Mouse (Mus musculus): ENCODE measurements at regions not wholly inside any gene's neighbourhood (a gene's known extent, or its start where the extent isn't known, plus 50 kb on each side); places are given as distances from the start of the nearest gene placed in this dataset.
A peak's percentile ranks its signal among the peaks of the same experiment; 100 is the strongest.

GRCm38 (mm10) chr15:5506848-5507544 is 263.0 kb upstream of the Ptger4 start:
- DNase-seq (ENCODE audit: inconsistent age in 2 of 2, low spot score in 1 of 2), result no peak

DNA sequence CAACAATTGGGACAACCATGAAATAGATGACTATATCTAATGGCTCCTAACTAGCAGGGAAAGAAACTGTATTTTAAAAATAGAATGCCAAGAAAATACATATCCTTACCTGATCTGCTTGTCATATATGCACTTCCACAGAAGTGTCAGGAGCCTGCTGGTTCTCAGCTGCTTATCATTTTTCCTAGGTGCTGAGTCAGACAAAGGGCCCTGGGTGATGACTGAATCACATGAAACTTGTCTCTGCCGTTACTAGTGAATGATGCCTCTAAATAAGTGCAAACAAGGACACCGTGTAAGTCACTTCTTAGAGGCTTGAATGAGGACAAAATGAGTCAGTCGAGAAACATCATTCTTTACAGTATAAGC is 263.5 kb upstream of the Ptger4 start:
- DNase-seq (ENCODE audit: inconsistent age in 2 of 2, low spot score in 1 of 2), result peak in 1 of 2 experiments; percentile 40

DNA sequence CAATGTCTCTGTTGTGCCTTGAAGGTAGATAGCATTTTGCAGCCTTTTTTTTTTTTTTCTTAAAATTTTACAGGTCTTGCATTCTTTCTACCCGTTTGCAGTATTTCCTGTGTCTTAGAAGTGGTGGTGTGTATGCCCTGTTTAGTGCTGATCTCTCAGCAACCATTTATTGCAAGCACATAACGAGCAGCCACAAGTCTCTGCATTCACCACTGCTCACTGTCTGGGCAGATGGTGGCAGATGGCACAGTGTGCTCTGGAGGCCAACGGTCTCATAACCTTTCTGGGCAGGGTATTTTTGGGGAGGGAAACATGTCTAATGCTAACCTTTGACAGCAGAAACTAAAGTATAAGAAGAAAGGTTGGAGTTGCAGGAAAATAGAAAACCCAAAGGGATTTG is 266.1 kb upstream of the Ptger4 start:
- DNase-seq (ENCODE audit: inconsistent age in 2 of 2, low spot score in 1 of 2), result no peak

DNA sequence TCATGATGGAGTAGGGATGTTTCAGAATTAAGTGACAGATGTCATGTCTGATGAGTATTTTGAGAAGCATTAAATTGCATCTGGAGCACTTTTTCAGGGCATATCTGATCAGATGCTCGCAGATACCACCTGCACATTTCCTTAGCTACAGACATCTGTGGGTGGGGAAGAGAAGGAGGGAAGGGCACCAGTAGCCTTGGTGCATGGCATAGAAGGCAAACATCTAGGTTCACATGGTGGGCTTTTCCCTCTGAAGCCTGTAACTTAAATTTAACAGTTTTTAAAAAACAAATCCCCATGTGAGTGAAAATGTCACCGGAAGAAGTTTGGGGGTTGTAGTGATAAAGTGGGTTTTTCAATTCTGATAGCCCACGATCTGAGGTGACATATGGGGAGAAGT is 267.1 kb upstream of the Ptger4 start:
- no peak for DNase-seq (ENCODE audit: inconsistent age in 2 of 2, low spot score in 1 of 2)

DNA sequence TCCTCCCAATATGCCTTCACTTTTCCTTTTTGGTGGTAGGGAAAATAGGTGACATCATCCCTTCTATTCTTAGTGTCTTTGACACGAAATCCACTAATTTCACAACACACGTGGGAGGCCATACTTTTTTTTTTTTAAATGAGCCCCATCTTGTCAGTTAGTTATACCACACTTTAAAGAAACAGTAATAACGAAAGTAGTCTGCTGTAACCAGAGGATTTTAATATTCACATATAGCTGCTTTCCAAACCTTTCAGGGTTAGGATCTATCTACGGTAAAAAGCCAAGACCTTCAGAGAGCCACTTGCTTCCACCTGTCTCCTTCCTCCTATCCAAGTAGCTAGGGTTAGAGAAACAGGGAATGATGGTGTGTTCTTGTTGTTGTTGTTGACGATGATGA is 268.6 kb upstream of the Ptger4 start:
- DNase-seq (ENCODE audit: inconsistent age in 2 of 2, low spot score in 1 of 2), result no peak

GRCm38 (mm10) chr15:5513146-5513545 is 269.2 kb upstream of the Ptger4 start:
- DNase-seq (ENCODE audit: inconsistent age in 2 of 2, low spot score in 1 of 2), result no peak

- DNase-seq (ENCODE audit: inconsistent age in 2 of 2, low spot score in 1 of 2), result no peak
Observed at GRCm38 (mm10) chr15:5514217-5514616, 270.2 kb upstream of the Ptger4 start.

GRCm38 (mm10) chr15:5517244-5517966 is 273.4 kb upstream of the Ptger4 start:
- peak in 1 of 2 experiments; percentile 25 for DNase-seq (ENCODE audit: inconsistent age in 2 of 2, low spot score in 1 of 2)

GRCm38 (mm10) chr15:5519552-5519951 is 275.6 kb upstream of the Ptger4 start:
- DNase-seq (ENCODE audit: inconsistent age in 2 of 2, low spot score in 1 of 2), result no peak

- no peak for DNase-seq (ENCODE audit: inconsistent age in 2 of 2, low spot score in 1 of 2)
Observed at GRCm38 (mm10) chr15:5519997-5520396, 276.0 kb upstream of the Ptger4 start.

DNA sequence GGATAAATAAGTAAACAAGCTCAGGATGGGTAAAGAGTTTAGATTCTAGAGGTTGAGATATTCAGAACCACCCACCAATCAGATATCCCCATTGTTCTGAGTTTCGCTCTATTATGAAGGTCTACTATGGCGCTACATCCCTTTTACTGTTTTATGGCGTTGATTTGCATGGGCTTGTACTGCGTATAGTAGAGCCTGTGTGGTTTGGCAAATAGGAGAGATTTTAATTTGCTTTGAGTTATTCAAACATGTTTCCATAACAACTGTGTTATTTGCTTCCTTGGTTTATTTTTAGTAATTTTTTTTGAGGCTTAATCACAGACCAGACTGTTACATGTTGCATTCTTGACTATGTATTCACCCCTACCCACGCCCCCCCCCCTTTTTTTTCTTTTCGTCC is 284.6 kb upstream of the Ptger4 start:
- DNase-seq (ENCODE audit: inconsistent age in 2 of 2, low spot score in 1 of 2), result no peak

GRCm38 (mm10) chr15:5533656-5534055 is 289.7 kb upstream of the Ptger4 start:
- no peak for DNase-seq (ENCODE audit: inconsistent age in 2 of 2, low spot score in 1 of 2)

DNA sequence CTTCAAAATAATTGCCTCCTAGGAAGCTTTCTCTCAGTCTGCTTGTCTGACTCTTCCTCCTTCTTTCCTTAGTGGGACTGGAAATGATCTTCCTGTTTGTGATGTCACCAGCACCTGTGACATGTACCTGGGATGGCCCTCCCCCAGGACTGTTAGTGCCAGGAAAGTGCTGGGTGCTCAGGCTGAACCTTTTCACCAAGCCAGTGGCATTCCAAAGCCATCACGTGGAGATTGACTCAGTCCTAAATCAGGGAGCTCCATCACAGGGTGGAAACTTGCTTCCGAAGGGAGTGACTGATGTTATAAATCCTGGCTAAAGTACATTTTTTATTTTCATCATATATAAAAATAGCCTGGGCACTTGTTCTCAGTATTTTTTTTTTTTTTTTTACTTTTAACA is 293.4 kb upstream of the Ptger4 start:
- DNase-seq (ENCODE audit: inconsistent age in 2 of 2, low spot score in 1 of 2), result no peak

- peak in 1 of 2 experiments; percentile 38 for DNase-seq (ENCODE audit: inconsistent age in 2 of 2, low spot score in 1 of 2)
Observed at GRCm38 (mm10) chr15:5539301-5539928, 295.4 kb upstream of the Ptger4 start.

GRCm38 (mm10) chr15:5554526-5554925 is 310.5 kb upstream of the Ptger4 start:
- no peak for DNase-seq (ENCODE audit: inconsistent age in 2 of 2, low spot score in 1 of 2)

DNA sequence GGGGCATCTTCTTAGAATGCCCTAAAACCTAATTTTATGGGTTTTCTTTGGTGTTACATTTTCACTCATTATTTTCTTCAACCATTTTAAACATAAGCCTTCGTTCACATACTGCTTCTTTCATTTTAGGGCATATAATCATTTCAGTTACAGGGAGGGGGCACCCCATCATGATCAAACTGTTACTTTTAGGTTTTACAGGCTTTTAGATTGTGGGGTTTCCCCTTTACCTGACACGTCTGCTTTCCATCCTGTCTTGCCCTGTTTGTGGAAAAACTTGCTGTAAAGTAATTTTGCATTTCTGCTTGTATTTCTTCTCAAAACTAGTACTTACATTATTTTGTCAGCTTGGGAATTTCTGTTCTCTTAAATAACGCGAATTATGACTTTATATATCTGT is 310.9 kb upstream of the Ptger4 start:
- no peak for DNase-seq (ENCODE audit: inconsistent age in 2 of 2, low spot score in 1 of 2)

DNA sequence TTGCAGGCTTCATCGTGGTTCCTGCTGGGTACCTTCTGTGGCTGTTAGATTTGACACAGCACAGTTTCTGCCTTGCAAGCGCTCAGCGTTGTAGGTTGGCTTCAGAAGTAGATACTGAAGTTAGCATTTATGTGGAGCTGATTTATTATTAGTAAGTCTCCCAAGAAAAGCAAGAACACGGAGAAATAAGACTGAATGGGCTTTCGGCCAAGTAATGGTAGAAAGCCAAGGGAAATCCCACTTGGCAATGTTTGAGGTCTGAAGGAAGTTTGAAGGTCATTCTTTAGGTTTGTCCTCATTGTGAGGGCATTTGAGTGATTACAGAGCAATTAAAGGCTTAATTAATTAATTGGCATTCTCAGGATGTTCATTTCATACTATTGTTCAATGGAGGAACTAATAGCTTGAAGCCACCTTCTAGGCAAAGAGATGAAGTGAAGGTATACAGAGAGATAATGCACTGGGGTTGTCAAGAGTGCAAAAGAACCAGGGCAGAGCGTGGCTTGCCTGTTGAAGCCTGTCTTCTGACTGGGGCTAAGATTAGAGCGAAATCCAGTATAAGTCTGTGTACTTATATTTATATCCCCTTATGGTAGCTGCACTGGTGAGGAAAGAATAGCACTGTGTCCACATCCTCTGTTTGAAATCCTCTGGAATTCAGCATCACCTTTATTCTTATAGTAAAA is 311.5 kb upstream of the Ptger4 start:
- DNase-seq (ENCODE audit: inconsistent age in 2 of 2, low spot score in 1 of 2), result peak in 1 of 2 experiments; percentile 40

DNA sequence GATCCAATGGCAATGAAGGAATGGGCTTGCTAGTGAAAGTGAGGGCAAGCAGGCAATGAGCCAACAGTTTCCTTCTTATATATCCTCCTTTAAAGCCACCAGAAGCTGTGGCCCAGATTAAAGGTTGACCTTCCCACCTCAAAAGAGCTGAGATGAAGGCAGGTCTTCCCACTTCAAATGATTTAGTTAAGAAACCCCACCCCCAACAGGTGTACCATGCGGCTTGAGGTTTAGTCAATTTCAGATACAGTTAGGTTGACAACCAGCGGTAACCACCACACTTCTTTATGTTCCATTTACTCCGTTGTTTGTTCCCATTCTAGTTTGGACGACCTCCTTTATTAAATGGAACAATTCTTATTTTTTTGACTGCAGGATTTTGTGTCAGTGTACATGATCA is 317.8 kb upstream of the Ptger4 start:
- DNase-seq (ENCODE audit: inconsistent age in 2 of 2, low spot score in 1 of 2), result no peak

GRCm38 (mm10) chr15:5574366-5574765 is 330.4 kb upstream of the Ptger4 start:
- no peak for DNase-seq (ENCODE audit: inconsistent age in 2 of 2, low spot score in 1 of 2)

DNA sequence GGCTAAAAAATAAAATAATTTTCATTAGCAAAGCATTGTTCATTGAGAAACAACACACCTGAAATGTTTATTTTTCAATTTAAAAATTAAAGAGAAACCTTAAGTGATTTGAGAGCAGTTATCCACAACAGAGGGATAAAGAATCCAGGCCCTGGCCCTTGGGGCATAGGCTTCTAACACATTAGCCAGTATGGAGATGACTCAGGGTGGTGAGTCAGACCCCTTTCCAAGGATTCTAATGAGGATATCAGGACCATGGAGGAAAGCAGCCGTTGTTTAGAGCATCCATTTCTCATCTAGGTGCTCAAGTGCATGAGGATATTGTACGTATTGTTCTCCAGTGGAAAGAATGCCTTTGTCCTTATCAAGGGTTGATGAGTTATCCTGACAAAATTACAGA is 335.6 kb upstream of the Ptger4 start:
- DNase-seq (ENCODE audit: inconsistent age in 2 of 2, low spot score in 1 of 2), result peak in 1 of 2 experiments; percentile 30

DNA sequence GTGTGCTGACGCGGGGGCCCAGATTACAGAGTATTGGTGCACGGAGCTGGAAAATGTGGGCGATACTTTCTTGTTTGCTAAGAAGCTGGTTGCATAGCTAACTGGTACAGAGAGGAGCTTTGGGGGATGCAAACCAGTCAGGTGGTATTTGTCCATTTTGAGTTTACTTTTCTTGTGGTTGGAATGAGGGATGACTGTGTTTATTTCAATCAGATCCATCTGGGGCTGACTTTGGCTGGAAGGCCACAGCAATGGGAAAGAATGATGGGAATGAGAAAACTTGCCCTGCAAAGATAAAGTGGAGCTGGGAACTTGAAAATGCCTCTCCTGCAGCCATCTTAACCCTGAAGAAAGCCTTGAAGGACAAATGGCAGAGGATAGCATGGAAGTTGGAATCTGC is 336.4 kb upstream of the Ptger4 start:
- DNase-seq (ENCODE audit: inconsistent age in 2 of 2, low spot score in 1 of 2), result no peak

DNA sequence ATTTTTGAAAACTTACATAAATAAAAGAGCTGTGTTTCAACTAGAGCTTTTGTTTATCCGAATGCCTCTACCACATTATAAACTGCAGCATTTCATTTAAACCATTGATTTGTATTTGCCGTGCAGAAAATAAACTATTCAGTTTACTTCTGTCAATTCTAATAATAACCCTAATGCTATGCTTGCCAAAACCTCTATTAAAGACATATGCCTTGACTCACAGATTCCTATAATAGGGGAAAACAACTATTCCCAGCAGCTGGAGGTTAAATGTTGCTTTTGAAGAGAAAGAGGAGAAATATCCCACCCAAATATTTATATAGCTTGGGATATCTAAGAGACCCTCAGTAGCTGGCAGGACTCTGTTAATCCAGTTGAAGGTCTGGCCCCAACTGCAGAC is 340.4 kb upstream of the Ptger4 start:
- no peak for DNase-seq (ENCODE audit: inconsistent age in 2 of 2, low spot score in 1 of 2)

Data from adrenal gland, adult (tissue).